Mouse (Mus musculus): ENCODE results near the gene Cacna1s.

DNA sequence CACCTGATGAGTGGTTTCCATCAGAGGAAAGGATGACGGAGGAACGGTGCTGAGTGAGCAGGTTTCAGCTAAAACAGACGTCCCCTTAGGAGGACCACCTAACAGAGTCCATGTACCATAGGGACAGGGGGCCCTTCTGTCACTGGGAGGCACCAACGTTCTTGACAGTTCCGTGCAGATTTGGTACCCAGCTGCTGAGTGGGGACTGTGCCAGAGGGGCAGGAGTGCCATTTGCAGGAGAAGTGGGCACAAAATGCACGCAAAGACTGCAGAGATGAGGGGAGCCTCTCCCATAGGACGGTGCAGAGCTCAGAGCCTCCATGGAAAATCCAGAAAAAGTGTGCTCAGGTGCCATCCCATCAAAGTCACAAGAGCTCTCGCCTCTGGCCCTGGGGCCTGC lies 69.5 kb downstream of the Cacna1s start:
- no peak for TF ChIP-seq CTCF (IDR thresholded peaks at IDR 0.05; ENCODE audit: low read depth)
- no peak for TF ChIP-seq EP300 (IDR thresholded peaks at IDR 0.05; ENCODE audit: low read depth)
